Mouse (Mus musculus): ENCODE data around the gene Hpcal1. TPM values are rescaled to one million over a fixed set of nuclear protein-coding genes. Genes with fewer than 3 reads are reported as not detected.

Hpcal1 gene
- polyA plus RNA-seq, 1 experiment from 2014 or later = 36.6 TPM

DNA sequence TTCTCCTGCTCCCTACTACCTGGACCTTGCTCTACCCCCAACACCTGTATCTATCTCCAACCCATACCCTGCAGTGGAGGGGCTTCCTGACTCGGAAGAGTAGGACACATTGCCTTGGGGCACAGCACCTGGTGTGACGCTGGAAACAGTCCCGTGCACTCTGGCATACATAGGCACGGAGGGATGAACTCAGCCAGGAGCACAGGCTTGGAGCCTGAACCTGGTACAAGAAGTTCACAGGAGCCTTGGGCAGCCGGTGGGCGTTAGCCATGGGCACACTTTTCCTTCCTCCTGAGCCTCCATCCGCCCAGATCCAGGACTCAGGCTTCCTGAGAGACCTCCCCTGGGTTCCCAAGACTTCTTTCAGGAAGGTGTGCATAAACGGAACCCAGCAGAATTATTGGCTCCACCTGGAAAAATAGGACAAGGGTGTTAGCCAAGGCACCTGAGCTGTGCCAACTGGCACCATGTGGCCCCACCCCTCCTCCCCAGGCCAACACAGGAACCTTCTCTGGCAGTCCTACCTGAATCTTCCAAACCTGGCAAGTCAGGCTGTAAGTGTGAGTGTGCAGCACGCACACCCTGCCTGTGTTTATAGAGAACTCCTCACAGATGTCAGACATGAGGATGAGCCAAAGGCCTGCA lies 26.5 kb upstream of the Hpcal1 start:
- Histone ChIP-seq H3K27ac (no peak overlapping the region), H3K27me3 (no peaks in the 10 kb centered on the region), H3K4me2 (no peak overlapping the region), H3K4me1 (peaks cover 9% of the 10 kb centered on the region), H3K9me3 (no peaks in the 10 kb centered on the region), H3K36me3 (replicated peaks) (no peaks in the 10 kb centered on the region), H3K4me3 (replicated peaks) (no peak overlapping the region), H3K9ac (no peak overlapping the region)
- ATAC-seq (ENCODE audit: low FRiP score) = no peak
- 90% methylated on average over 9 of the region's 9 CpGs for WGBS

DNA sequence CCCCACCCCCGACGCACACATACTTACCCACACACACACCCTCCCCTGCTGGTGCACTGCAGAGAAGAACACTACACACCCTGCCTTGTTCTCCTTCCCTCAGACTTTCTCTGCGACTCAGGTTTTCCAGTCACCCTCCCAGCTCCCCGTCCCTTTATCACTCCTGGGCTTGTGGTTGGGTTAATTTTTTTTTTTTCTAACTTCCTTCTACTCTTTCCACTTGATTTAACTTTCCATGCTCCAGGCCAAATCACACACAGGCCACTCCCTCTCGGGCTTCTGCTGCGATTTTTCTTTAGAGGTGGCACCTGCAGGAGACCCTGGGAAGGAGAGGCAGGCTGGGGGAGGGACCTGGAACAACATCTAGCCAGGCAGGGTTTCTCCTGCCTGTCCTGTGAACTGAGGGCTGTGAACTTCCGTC lies 24.7 kb upstream of the Hpcal1 start:
- Histone ChIP-seq H3K4me3 (replicated peaks) (no peak overlapping the region), H3K4me2 (no peak overlapping the region), H3K9ac (no peak overlapping the region), H3K27ac (no peak overlapping the region), H3K4me1 (peaks cover 9% of the 10 kb centered on the region), H3K27me3 (no peaks in the 10 kb centered on the region), H3K36me3 (replicated peaks) (no peaks in the 10 kb centered on the region), H3K9me3 (no peaks in the 10 kb centered on the region)
- ATAC-seq (ENCODE audit: low FRiP score) = no peak
- 49% methylated on average over 7 of the region's 7 CpGs for WGBS

DNA sequence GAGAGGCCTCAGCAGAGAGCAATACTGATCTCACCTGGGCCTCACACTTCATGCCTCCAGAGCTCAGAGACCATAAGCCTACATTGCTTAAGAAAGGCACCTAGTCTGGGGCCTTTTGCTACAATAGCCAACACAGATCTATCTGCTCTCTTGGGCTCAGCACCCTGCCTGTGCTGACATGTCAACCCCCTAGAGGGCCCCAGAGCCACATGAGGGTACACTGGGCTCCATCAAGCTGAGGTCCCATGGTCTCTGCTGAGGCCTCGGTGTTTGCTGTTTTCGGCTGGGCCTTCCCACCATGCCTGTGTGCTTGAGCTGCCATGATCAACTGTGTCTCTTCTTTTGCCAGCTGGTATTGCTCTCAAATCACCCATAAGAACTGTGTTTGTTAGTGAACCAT lies 24.0 kb upstream of the Hpcal1 start:
- Histone ChIP-seq H3K4me1 (peaks cover 4% of the 10 kb centered on the region), H3K36me3 (replicated peaks) (no peaks in the 10 kb centered on the region), H3K9me3 (no peaks in the 10 kb centered on the region), H3K9ac (no peak overlapping the region), H3K27me3 (no peaks in the 10 kb centered on the region), H3K4me2 (no peak overlapping the region), H3K4me3 (replicated peaks) (no peak overlapping the region), H3K27ac (no peak overlapping the region)
- no peak for ATAC-seq (ENCODE audit: low FRiP score)
- 90% methylated on average over 2 of the region's 2 CpGs for WGBS

DNA sequence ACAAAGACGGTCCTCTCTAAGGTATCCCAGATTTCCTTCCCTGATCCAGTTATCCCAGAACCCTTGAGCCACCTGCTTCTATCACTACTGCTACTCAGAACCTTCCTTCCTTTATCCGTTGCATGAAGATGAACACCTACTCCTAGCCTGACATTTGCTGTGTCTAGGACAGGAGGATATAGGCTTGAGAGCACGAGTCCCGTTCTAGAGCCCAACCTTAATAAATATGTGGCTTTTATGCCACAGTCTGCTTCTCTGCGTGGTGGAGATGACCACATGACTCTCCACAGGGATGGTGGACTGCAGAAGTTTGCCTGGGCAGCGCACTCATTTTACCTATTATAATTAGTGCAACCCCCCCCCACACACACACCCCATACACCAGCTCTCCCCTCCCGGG lies 16.9 kb upstream of the Hpcal1 start:
- Histone ChIP-seq H3K27me3 (no peaks in the 10 kb centered on the region), H3K27ac (no peak overlapping the region), H3K4me2 (no peak overlapping the region), H3K4me1 (no peaks in the 10 kb centered on the region), H3K9ac (no peak overlapping the region), H3K9me3 (no peaks in the 10 kb centered on the region), H3K36me3 (replicated peaks) (no peaks in the 10 kb centered on the region), H3K4me3 (replicated peaks) (no peak overlapping the region)
- no peak for ATAC-seq (ENCODE audit: low FRiP score)
- WGBS = 65% methylated on average over 7 of the region's 7 CpGs

DNA sequence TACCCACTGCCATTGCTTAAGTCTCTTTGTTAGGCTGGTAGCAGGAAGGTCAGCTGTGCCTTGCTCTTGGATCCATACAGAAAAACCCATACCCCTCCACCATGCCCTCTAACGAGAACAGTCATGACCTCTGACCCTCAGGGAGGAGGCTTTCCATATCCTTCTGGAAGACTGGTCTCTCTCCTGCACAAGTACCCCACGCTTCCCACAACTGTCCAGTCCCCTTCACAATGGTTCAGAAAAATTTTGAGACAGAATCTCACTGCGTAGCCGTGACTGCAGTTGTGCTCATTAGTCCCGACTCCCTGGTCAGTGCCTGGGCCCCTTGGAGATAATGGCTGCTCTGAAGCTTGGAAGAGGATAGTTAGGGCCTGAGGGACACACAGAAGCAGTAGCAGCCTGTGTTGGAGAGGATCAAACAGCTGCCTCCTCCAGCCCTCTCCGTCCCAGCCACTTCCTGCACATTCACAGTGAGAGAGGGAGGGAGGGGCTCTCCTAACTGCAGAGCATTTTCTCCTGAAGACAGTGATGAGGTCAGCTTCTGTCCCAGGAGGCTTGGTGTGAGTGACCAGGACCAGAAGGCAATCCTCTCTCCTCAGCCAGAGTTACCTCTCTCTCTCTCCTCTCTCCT lies 16.4 kb upstream of the Hpcal1 start:
- Histone ChIP-seq H3K9ac (no peak overlapping the region), H3K4me1 (no peaks in the 10 kb centered on the region), H3K27me3 (no peaks in the 10 kb centered on the region), H3K4me2 (no peak overlapping the region), H3K9me3 (no peaks in the 10 kb centered on the region), H3K4me3 (replicated peaks) (no peak overlapping the region), H3K27ac (no peak overlapping the region), H3K36me3 (replicated peaks) (no peaks in the 10 kb centered on the region)
- 45% methylated on average over 6 of the region's 6 CpGs for WGBS
- ATAC-seq (ENCODE audit: low FRiP score) = no peak

DNA sequence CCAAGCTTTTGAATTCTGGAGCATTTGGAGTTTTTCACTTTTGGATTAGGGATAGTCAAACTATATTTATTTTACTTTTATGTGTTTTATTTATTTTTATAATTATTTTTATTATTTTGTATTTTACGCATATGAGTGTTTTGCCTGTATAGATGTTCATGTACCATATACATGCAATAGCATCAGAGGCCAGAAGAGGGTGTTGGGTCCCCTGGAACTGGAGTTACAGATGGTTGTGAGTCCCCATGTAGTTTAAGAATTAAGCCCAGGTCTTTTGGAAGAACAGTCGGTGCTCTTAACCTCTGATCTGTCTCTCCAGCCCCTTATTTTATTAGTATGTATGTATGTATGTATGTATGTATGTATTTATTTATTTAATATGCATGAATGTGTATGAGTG lies 12.9 kb upstream of the Hpcal1 start:
- Histone ChIP-seq H3K27me3 (0 out of 2 replicates have a peak, but pooled peaks cover 3% of the 10 kb centered on the region), H3K27ac (no peak overlapping the region), H3K36me3 (replicated peaks) (no peaks in the 10 kb centered on the region), H3K9ac (no peak overlapping the region), H3K9me3 (no peaks in the 10 kb centered on the region), H3K4me2 (no peak overlapping the region), H3K4me1 (no peaks in the 10 kb centered on the region), H3K4me3 (replicated peaks) (no peak overlapping the region)
- ATAC-seq (ENCODE audit: low FRiP score) = no peak
- 82% methylated on average over 2 of the region's 2 CpGs for WGBS

DNA sequence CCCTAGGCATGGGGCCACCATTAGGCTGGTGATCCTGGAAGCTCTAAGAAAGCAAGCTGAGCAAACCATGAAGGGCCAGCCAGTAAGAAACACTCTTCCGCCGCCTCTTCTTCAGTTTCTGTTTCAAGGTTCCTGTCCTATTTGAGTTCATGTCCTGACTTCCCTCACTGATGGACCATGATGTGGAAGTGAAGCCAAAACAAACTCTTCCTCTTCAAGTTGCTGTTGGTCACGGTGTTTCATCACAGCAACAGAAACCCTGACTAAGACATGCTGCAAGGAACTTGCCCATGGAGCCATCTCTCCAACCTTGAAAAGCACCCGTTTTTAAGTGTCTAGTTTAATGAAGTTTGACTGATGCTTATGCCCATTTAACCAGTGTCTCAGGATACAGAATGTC lies 11.1 kb upstream of the Hpcal1 start:
- H3K4me1 ChIP-seq = no peaks in the 10 kb centered on the region
- H3K27ac ChIP-seq = no peak overlapping the region
- H3K36me3 ChIP-seq (replicated peaks) = no peaks in the 10 kb centered on the region
- no peak overlapping the region for H3K4me2 ChIP-seq
- 92% methylated on average over 4 of the region's 4 CpGs for WGBS
- no peaks in the 10 kb centered on the region for H3K9me3 ChIP-seq
- H3K4me3 ChIP-seq (replicated peaks) = no peak overlapping the region
- 0 out of 2 replicates have a peak, but pooled peaks cover 3% of the 10 kb centered on the region for H3K27me3 ChIP-seq
- H3K9ac ChIP-seq = no peak overlapping the region
- no peak for ATAC-seq (ENCODE audit: low FRiP score)

DNA sequence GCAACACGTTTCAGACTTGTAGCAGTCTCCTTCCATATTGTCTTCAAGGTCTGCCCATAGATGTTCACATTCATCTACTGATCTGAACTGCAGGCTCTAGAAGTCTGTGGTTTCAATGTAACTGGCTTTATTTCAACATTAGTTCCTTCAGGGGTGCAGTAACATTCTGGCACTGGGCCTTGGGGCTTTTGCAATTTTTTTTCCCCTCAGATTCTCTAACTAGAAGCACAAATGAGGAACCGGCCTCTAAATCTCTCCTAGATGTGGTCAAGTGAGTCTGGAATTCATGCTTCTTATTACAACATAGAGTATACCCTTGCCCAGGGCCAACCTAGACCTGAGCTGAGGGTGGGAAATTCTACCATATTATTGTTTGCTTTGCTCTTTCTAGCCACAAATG lies 8.5 kb upstream of the Hpcal1 start:
- no peaks in the 10 kb centered on the region for H3K9me3 ChIP-seq
- H3K9ac ChIP-seq = no peak overlapping the region
- H3K4me3 ChIP-seq (replicated peaks) = no peak overlapping the region
- WGBS = 94% methylated on average over 2 of the region's 2 CpGs
- ATAC-seq (ENCODE audit: low FRiP score) = no peak
- no peak overlapping the region for H3K4me2 ChIP-seq
- no peaks in the 10 kb centered on the region for H3K4me1 ChIP-seq
- no peaks in the 10 kb centered on the region for H3K36me3 ChIP-seq (replicated peaks)
- H3K27me3 ChIP-seq = 0 out of 2 replicates have a peak, but pooled peaks cover 3% of the 10 kb centered on the region
- H3K27ac ChIP-seq = no peak overlapping the region

DNA sequence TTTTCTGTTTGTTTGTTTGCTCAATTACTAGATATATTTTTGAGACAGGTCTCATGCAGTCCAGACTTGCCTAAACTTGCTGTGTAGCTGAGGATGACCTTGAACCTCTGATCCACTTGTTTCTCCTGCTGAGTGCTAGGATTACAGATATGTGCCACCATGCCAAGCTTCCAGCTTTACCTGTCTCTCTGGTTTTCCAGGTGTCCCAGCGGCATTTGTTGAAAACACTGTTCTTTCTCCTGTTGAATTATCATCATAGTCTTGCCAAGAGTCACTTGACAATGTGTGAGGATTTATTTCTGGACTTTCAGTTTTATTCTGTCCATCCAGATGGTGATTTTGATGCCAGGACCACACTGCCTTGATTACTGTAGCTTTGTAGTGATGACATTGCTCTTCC lies 6.3 kb upstream of the Hpcal1 start:
- no peak overlapping the region for H3K9ac ChIP-seq
- H3K4me2 ChIP-seq = no peak overlapping the region
- H3K27me3 ChIP-seq = 0 out of 2 replicates have a peak, but pooled peaks cover 7% of the 10 kb centered on the region
- H3K36me3 ChIP-seq (replicated peaks) = no peaks in the 10 kb centered on the region
- WGBS = 88% methylated on average over 1 of the region's 1 CpGs
- no peak overlapping the region for H3K4me3 ChIP-seq (replicated peaks)
- no peaks in the 10 kb centered on the region for H3K9me3 ChIP-seq
- no peaks in the 10 kb centered on the region for H3K4me1 ChIP-seq
- ATAC-seq (ENCODE audit: low FRiP score) = no peak
- H3K27ac ChIP-seq = no peak overlapping the region

DNA sequence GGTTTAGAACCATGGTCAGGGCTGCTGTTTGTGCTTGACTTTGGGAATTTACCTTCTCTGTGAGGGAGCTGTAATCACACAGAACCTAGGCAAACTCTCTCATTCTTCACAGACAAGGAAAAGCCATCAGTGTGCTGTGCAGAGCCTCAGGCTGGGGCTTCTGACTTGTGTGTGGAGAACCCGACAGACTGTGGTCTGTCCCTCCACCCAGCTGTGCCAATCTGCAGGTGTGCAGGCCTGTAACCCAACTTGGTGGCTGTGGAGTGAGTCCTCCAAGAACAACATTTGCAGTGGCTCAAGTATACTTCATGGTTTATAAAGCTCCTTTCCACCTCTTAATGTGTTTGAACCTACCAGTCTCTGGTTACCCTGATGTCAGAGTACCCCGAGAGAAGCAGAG lies 4.5 kb upstream of the Hpcal1 start:
- Histone ChIP-seq H3K4me2 (no peak overlapping the region), H3K4me1 (peaks cover 5% of the 10 kb centered on the region; the same call in 1 of the 2 replicates), H3K9ac (no peak overlapping the region), H3K27me3 (0 out of 2 replicates have a peak, but pooled peaks cover 5% of the 10 kb centered on the region), H3K36me3 (replicated peaks) (no peaks in the 10 kb centered on the region), H3K4me3 (replicated peaks) (no peak overlapping the region), H3K27ac (no peak overlapping the region), H3K9me3 (no peaks in the 10 kb centered on the region)
- ATAC-seq (ENCODE audit: low FRiP score) = no peak
- 85% methylated on average over 2 of the region's 2 CpGs for WGBS

DNA sequence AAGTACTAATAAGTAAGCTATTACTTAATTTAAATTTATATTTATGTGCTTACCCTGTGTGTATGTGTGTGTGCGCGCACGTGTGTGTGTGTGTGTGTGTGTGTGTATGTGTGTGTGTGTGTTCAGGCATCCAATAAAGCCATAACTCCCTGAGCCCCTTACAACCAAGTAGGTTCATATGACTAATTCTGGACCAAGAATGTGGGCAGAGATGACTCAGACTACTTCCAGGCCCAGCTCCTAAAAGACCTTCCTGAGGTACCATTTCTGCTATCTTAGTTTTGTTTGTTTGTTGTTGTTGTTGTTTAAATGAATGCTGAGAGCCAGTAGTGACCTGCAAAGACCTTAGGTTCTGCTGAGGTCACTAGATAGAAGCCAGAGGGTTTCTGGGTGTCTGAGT lies 1.7 kb upstream of the Hpcal1 start:
- Histone ChIP-seq H3K9ac (no peak overlapping the region), H3K4me2 (no peak overlapping the region), H3K4me3 (replicated peaks) (no peak overlapping the region), H3K4me1 (peaks cover 31% of the 10 kb centered on the region), H3K9me3 (no peaks in the 10 kb centered on the region), H3K27me3 (0 out of 2 replicates have a peak, but pooled peaks cover 5% of the 10 kb centered on the region), H3K27ac (no peak overlapping the region), H3K36me3 (replicated peaks) (no peaks in the 10 kb centered on the region)
- ATAC-seq (ENCODE audit: low FRiP score) = no peak
- WGBS = 95% methylated on average over 3 of the region's 3 CpGs

DNA sequence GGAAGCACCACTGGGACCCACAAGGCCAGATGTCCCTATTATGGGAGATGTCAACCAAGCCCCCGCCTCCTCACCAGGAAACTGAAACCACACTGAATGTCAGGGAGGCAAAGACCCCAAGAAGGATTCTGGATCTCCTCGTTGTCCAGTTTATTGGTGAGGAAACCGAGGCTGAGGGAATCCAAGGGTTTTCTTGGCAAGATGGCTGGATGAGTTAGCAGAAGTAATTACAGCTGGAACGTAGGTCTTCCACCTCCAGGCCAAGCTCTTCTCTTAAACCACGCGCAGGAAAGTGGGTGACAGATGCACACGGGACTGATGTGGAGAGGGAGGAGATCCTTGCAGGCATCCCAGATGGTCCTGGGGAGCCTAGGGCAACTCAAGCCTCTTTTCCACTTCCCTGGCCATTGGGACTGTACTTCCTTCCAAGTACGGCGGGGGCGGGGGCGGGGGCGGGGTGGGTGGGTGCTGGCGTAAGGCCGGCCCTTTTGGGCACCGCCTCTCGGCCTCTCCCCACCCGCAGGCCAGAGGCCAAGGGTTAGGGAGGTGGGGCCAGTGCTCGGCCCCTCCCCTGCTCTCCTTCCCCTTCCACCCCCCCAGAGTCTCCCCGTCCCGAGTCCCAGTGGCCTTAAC lies 609 bp upstream of the Hpcal1 start:
- peaks cover 40% of the 10 kb centered on the region for H3K4me1 ChIP-seq
- H3K27ac ChIP-seq = no peak overlapping the region
- no peaks in the 10 kb centered on the region for H3K36me3 ChIP-seq (replicated peaks)
- H3K27me3 ChIP-seq = 0 out of 2 replicates have a peak, but pooled peaks cover 5% of the 10 kb centered on the region
- H3K9ac ChIP-seq = peak overlapping the region; percentile 88
- peak overlapping the region; percentile 95 for H3K4me2 ChIP-seq
- WGBS = 14% methylated on average over 20 of the region's 20 CpGs
- no peaks in the 10 kb centered on the region for H3K9me3 ChIP-seq
- H3K4me3 ChIP-seq (replicated peaks) = peak overlapping the region; percentile 78
- no peak; the same call in 1 of the 2 replicates for ATAC-seq (ENCODE audit: low FRiP score)

All from forebrain, embryonic 12.5 days (tissue).